Mouse (Mus musculus): ENCODE results near the gene Ptprd. TPM values are rescaled to one million over a fixed set of nuclear protein-coding genes. Genes with fewer than 3 reads are reported as not detected.

The Ptprd gene
- total RNA-seq, 2 experiments from 2014 or later = 8.9 to 9.2 TPM

DNA sequence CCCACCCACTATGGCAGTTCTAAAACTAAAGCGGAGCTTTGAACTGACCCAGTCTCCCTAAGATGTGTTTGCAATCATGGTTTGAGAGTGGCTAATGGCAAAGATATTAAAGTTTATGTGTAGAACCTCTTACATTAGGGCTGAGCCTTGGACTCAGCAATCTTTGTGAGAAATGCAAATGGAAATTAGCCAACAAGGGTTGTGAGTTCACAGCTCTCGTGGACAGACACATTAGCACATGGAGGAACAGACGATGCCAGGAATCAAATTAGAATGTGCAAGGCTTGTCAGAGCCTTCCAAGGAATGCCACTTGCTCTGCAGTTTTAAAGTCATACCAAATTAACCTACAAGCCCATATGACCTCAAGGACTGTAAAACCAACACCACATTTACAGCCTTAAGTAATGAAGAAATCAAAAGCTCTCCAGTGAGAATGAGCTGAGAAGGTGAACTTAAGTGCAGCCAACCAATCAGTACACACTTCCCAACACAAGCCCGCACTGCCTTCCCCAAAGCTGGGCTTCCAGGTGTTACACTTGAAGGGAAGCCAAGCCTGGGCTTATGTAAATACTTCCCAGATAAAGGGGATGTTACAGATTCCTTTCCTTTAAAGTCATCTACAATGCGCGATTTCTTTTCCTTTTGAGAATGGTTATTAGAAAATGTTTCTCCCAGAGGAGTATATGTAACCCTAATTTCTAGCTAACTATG lies 2258.3 kb downstream of the Ptprd start:
- intact Hi-C loops (cut with DNase I) = no loop called here
- DNase-seq (ENCODE audit: low spot score) = no peak

DNA sequence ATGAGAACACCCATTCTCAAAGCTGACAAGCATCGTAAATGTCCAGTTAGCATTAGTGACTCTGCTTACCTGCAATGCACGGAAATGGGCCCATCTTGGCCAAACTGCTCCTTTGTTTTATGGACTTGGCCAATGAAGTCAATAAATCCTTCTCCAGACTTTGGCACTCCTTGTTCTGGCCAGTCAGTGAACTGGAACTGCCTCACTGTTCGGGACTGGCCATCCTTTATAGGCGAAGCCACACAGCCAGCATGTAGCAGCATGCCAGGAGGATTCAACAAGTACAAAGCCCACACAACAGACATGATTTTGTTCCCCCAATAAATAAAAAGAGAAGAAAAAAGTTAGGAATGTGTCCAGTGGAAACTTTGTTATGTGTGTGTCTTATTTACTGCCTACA lies 2261.2 kb downstream of the Ptprd start:
- intact Hi-C loops (cut with DNase I) = no loop called here
- no peak for DNase-seq (ENCODE audit: low spot score)

DNA sequence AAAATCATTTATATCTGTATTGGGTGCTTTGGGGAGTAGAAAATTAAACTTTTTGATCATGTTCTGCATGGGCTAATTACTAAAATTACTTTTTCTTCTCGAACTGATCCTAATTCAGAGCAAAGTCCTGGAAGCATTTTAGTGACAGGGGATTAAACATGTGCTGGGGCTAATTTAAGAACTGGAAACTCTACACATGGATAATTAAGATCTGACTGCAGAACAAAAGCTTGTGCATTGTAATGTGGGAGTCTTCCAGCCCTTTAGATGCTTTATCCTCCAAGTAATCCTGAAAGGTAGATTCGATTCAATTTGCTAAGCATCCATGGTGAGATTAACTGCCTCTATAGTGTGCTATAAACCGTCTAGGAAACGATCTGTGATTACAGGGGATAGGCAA lies 2316.9 kb downstream of the Ptprd start:
- intact Hi-C loops (cut with DNase I) = no loop called here

More for the DNA sequence above, 2316.9 kb downstream of the Ptprd start:
- DNase-seq (ENCODE audit: low spot score) = no peak

Small RNA genes within 50 kb of the gene (microRNA-seq; reads per million reads assigned to microRNA genes)
- not detected for gene Gm23159
